Mouse (Mus musculus): ENCODE results near the gene Hddc2. TPM values are rescaled to one million over a fixed set of nuclear protein-coding genes. Genes with fewer than 3 reads are reported as not detected.
"Not testable (repeated sequence)": the region's sequence is repeated elsewhere in the genome, so short reads cannot be mapped to it uniquely, and the experiment has no call there.

Hddc2 gene
- polyA plus RNA-seq, 1 experiment from 2014 or later = 54.8 TPM

DNA sequence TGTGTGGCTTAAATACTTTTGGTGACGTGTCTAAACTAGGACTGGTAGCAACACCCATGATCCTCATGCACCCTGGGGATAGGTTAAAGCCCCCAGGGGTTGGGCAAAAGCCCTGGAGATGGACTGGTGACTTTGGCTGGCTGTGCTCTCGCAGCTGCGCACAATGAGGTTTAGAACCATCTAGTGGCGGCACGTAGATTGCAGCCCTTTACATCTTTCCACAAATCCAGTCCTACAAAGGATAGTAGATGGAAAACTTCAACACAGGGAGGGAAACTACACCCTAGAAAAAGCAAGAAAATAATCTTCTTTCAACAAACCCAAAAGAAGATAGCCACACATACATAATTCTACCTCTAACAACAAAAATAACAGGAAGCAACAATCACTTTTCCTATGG lies 57.0 kb downstream of the Hddc2 start:
- not testable (repeated sequence) for H3K9ac ChIP-seq; H3K27me3 ChIP-seq; H3K27ac ChIP-seq; H3K4me2 ChIP-seq; ATAC-seq; H3K4me1 ChIP-seq; H3K36me3 ChIP-seq (ENCODE audit: poor library complexity, severe bottlenecking); H3K4me3 ChIP-seq; H3K9me3 ChIP-seq (replicated peaks)
- WGBS = 13% methylated on average over 4 of the region's 5 CpGs

Other genes starting within 250 kb of the Hddc2 start
- gene Tpd52l1, start 132.6 kb downstream of the Hddc2 start, polyA plus RNA-seq (2015; fragmentation: Nextera tagmentation; extraction: Ambion mirVana) = 10.7 and 12.5 TPM in 2 replicates